Mouse (Mus musculus) small intestine, adult 2 months (tissue): Measurements from ENCODE around the gene Gnao1.

Source experiments
- CTCF ChIP-seq: fragments of 200-500 bp; IDR thresholded peaks from 2 replicates; pipeline ENCODE4 v1.5.1; 2012; ENCODE audit warnings: low read depth, mild to moderate bottlenecking, control low read depth, inconsistent platforms, low read length, moderate library complexity, mixed read lengths; ENCODE audit not compliant: insufficient replicate concordance, insufficient read length; ENCODE audit errors: extremely low read depth
- POLR2A ChIP-seq: fragments of 200-500 bp; IDR thresholded peaks from 2 replicates; pipeline ENCODE4 v1.6.1; 2012; ENCODE audit warnings: low read depth, mild to moderate bottlenecking, control low read depth, inconsistent platforms, low read length, moderate library complexity

GRCm38 (mm10) chr8:94011076-94012012, 201.6 kb downstream of the Gnao1 start:
- TF ChIP-seq POLR2A (no peak), CTCF (no peak)
